Mouse (Mus musculus) monocyte, adult 59 days (primary cell): Measurements from ENCODE around the gene Krt90. TPM values are rescaled to one million over a fixed set of nuclear protein-coding genes. Genes with fewer than 3 reads are reported as not detected.

Experiments used
- total RNA-seq, 2 experiments: library from RNA; stranded (reverse); gene quantifications; one replicate each; pipeline ENCODE4 v1.2.4; 2023

Krt90 gene
- total RNA-seq = not detected

DNA sequence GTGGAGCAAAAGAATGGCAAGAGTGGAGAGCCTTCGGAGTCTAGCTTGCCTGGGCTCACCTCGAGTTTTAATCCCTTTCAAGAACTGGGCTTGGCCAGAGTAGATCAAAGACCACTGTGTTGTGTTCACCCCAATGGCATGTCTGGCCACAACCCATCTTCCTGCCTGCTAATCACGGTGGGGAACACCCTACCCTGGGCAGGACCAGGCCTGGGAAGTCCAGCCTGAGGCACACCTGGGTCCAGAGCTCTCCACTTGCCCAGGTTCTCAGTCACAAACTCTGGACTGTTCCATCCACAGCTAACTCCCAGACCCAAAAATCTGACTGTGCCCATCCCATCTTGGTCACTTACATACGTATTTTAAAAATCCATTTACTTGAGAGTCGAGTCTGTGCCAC, at the start of gene Krt90:
Krt90 (minus strand) TSS at position 101 of the 400 bp plus-strand sequence.

DNA sequence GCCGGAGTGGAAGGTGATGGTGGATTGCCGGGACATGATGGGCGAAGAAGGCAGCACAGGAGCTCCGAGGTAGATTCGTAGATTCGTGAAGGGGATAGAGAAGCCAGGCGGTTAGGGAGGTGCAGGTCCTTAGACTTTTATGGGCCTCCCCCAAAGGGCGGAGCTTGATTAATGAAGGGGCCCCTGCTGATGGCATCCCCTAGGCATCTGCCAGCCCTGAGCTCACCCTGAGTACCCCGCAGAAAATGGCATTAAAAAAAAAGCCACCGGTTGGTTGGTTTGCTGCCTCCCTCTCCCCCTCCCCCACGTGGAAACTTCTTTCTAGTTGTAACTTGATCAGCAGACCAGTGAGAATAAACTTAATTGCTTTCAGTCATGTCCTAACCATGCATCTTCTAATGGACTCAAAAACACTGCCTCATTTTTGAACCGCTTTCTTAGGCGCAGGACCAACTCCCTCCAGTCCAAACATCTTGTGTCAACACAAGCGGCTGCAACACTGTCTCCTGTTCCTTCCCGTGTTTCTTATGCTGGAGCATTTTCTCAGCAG, 11.1 kb upstream of the Krt90 start, which contains the start of gene Krt75:
Krt75 (minus strand) TSS at position 109 of the 550 bp plus-strand sequence.

DNA sequence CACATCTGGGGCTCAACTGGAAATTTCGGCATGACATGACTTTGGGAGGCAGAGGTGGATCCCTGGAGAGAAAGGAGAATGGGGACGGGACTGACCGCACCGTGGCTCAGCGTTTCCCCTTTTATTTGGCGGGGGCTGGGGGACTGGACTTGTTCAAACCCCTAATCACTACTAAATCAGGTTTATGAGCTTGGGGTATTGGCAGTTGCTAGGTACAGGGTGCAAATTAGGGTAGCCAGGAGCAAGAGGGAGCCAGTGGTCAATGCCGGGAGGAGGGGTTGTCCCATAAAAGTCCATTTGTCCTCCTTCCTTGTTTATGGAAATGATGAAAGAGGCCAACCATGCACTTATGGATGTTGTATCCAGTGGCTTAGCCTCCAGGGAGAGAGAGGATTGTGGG, 12.2 kb downstream of the Krt90 start, which contains the start of gene Krt82:
Krt82 (minus strand) TSS at position 101 of the 400 bp plus-strand sequence.

DNA sequence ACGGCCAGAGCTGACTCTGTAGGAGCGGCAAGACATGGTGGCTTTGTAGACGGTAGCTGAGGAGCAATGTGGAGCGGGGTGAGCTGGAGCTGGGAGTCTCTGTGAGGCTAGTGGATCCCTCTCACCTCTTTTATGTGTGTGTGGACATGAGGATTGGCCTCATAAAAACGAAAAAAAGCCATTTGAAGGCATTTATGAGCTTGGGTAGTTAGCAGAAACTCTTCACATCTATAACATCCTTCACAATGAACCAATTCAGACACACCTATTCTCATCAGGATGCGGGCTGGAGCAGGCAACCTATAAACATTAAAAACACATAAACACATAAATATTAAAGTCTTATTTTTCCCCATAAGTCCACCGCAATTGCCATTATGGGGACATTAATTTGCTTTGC, 30.0 kb downstream of the Krt90 start, which contains the start of gene Krt84:
Krt84 (minus strand) TSS at position 101 of the 400 bp plus-strand sequence.

DNA sequence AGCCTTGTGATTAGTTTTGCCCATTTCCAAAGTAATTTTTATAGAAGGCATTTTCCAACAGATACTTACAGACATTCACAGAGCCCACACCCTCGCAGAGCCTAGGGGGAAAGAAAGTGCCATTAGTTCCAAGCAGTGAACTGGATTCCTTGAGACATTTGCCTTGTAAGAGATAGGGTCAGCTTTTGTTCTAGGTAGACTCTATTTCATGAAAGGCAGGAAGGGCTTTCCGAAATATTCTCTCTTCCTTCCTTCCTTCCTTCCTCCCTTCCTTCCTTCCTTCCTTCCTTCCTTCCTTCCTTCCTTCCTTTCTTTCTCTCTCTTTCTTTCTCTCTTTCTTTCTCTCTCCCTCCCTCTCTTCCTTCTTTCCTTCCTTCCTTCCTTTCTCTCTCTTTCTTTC, 45.6 kb downstream of the Krt90 start, which contains the start of gene Gm49425:
Gm49425 (minus strand) TSS at position 101 of the 400 bp plus-strand sequence.

Other genes starting within 250 kb of the Krt90 start
- 100 to 1,000 TPM; 169 to 182 TPM for gene Krt80, start 192.8 kb downstream of the Krt90 start, total RNA-seq
- gene Krt7, start 151.9 kb downstream of the Krt90 start, total RNA-seq = 1 to 10 TPM; 6.9 to 7.7 TPM
- gene Krt87, start 124.1 kb downstream of the Krt90 start, total RNA-seq = not detected
- gene Krt88, start 115.2 kb downstream of the Krt90 start, total RNA-seq = not detected
- gene Krt81, start 99.2 kb downstream of the Krt90 start, total RNA-seq = not detected
- under 1 TPM; 0.27 to 0.73 TPM for gene Krt86, start 89.5 kb downstream of the Krt90 start, total RNA-seq
- gene Krt83, start 71.4 kb downstream of the Krt90 start, total RNA-seq = not detected
- gene Gm49425, start 45.7 kb downstream of the Krt90 start, total RNA-seq = not detected
- gene Krt84, start 30.1 kb downstream of the Krt90 start, total RNA-seq = not detected
- gene Krt82, start 12.3 kb downstream of the Krt90 start, total RNA-seq = not detected
- not detected for gene Krt75, start 11.0 kb upstream of the Krt90 start, total RNA-seq
- not detected for gene Gm5414, start 65.2 kb upstream of the Krt90 start, total RNA-seq
- gene Gm5478, start 84.4 kb upstream of the Krt90 start, total RNA-seq = not detected
- not detected for gene Krt6b, start 117.3 kb upstream of the Krt90 start, total RNA-seq
- not detected for gene Krt6a, start 131.4 kb upstream of the Krt90 start, total RNA-seq
- not detected for gene Krt5, start 149.9 kb upstream of the Krt90 start, total RNA-seq
- gene Krt71, start 180.2 kb upstream of the Krt90 start, total RNA-seq = not detected
- not detected for gene Krt72, start 223.5 kb upstream of the Krt90 start, total RNA-seq
- not detected for gene Krt73, start 239.4 kb upstream of the Krt90 start, total RNA-seq